20 mouse cellular contexts compared by ENCODE assay signal in genomic region chr4:29123697-29124377, GRCm38 (mm10).
DNase-seq lines count a peak whose midpoint lies in the region; ATAC-seq lines count a peak whose summit lies in the region.
"Had no signal": no experiment of that assay in that cellular context is flagged by ENCODE, and none has a peak within 500 bp of the region (broad histone marks: within the 10 kb centered on the region; RNA-seq: fewer than 3 reads in every experiment).

No protein-coding gene starts in this region.

- H3K9ac ChIP-seq in liver, embryonic 11.5 days (ENCODE audit: low read depth, low read length), result no peak overlapping the region
- H3K9ac ChIP-seq: embryonic facial prominence, embryonic 15.5 days; heart, embryonic 13.5 days; hindbrain, embryonic 15.5 days; neural tube, embryonic 12.5 days had no signal

- no peaks in the 10 kb centered on the region for H3K27me3 ChIP-seq in liver, embryonic 11.5 days (replicated peaks; ENCODE audit: control insufficient read depth, insufficient read depth, low read length)
- H3K27me3 ChIP-seq: embryonic facial prominence, embryonic 15.5 days; heart, embryonic 13.5 days; hindbrain, embryonic 15.5 days; neural tube, embryonic 12.5 days had no signal

- ATAC-seq in liver, embryonic 11.5 days (replicated peaks; ENCODE audit: low FRiP score), result peak; percentile 98
- ATAC-seq in megakaryocyte, adult 5-6 weeks (ENCODE audit: poor library complexity, severe bottlenecking), result peak; percentile 51; the same call in 1 of the 2 replicates

- DNase-seq in c-Kit-negative CD71-positive TER-119-positive erythroid progenitor cells, embryonic 14.5 days (ENCODE audit: low read depth, low spot score), result peak; percentile 6
- DNase-seq in c-Kit-positive CD71-positive TER-119-positive erythroid progenitor cells, embryonic 14.5 days (ENCODE audit: low spot score), result peak; percentile 70
- DNase-seq in liver, embryonic 11.5 days (ENCODE audit: low spot score), result no peak
- DNase-seq in cerebellum, postnatal 25 days, result no peak
- DNase-seq in spleen, postnatal 14 days (ENCODE audit: low spot score in 2 of 2), result no peak
- DNase-seq in cerebellum, postnatal 4 days (ENCODE audit: low spot score in 2 of 2), result no peak
- DNase-seq: cerebellum, adult 11 months; cerebellum, postnatal 10 days; kidney, adult 2 months; kidney, postnatal 36 days; layer of hippocampus, adult 9-11 months; lung, adult 2 months; right cerebral cortex, adult 18-20 months had no signal

- no peaks in the 10 kb centered on the region for H3K9me3 ChIP-seq in liver, embryonic 11.5 days (ENCODE audit: control insufficient read depth, low read length)
- H3K9me3 ChIP-seq: embryonic facial prominence, embryonic 15.5 days; heart, embryonic 13.5 days; hindbrain, embryonic 15.5 days; midbrain, embryonic 10.5 days; neural tube, embryonic 12.5 days had no signal

- H3K4me2 ChIP-seq in liver, embryonic 11.5 days, result no peak overlapping the region
- H3K4me2 ChIP-seq: embryonic facial prominence, embryonic 15.5 days; heart, embryonic 13.5 days; hindbrain, embryonic 15.5 days; neural tube, embryonic 12.5 days had no signal

- 53% methylated on average over 8 of the region's 8 CpGs for WGBS in liver, embryonic 11.5 days

- H3K4me3 ChIP-seq in liver, embryonic 11.5 days (ENCODE audit: low read depth, low read length), result no peak overlapping the region
- H3K4me3 ChIP-seq: embryonic facial prominence, embryonic 15.5 days; heart, embryonic 13.5 days; hindbrain, embryonic 15.5 days; left cerebral cortex, adult 2 months; midbrain, embryonic 10.5 days; neural tube, embryonic 12.5 days had no signal

- H3K4me1 ChIP-seq in liver, embryonic 11.5 days (replicated peaks; ENCODE audit: control insufficient read depth, insufficient read depth, low read length), result no peaks in the 10 kb centered on the region
- H3K4me1 ChIP-seq: embryonic facial prominence, embryonic 15.5 days; hindbrain, embryonic 15.5 days; neural tube, embryonic 12.5 days had no signal

- H3K27ac ChIP-seq in liver, embryonic 11.5 days (ENCODE audit: low read depth, low read length), result peak overlapping the region; percentile 55
- H3K27ac ChIP-seq: embryonic facial prominence, embryonic 15.5 days; heart, embryonic 13.5 days; hindbrain, embryonic 15.5 days; left cerebral cortex, adult 2 months; midbrain, embryonic 10.5 days; neural tube, embryonic 12.5 days had no signal

- H3K36me3 ChIP-seq in liver, embryonic 11.5 days (ENCODE audit: control insufficient read depth, insufficient read depth, low read length), result no peaks in the 10 kb centered on the region
- H3K36me3 ChIP-seq: embryonic facial prominence, embryonic 15.5 days; heart, embryonic 13.5 days; hindbrain, embryonic 15.5 days; midbrain, embryonic 10.5 days; neural tube, embryonic 12.5 days had no signal

Comparison
In these comparisons a context has a peak if more than half of its experiments do, and no peak if none do; other contexts are left out.
1. DNase-seq: peak in c-Kit-negative CD71-positive TER-119-positive erythroid progenitor cells, embryonic 14.5 days (single experiment) and c-Kit-positive CD71-positive TER-119-positive erythroid progenitor cells, embryonic 14.5 days (single experiment); none in liver, embryonic 11.5 days (single experiment), cerebellum, postnatal 25 days (0 of 2), spleen, postnatal 14 days (0 of 2) and cerebellum, postnatal 4 days (0 of 2).